Mouse (Mus musculus) lung, postnatal 4 days (tissue): ENCODE data around the gene Tepp.

Experiments
- DNase-seq, 2 experiments: peaks; one replicate each; pipeline ENCODE4 v3.0.0; 2021

The Tepp gene

GRCm38 (mm10) chr8:95331720-95332436, 21.5 kb downstream of the Tepp start, which contains the start of the genes Zfp319 and Usb1:
Gene Zfp319, minus strand, starts transcription at chr8:95331950.
Gene Usb1, plus strand, starts transcription at chr8:95332284.
- DNase-seq = peak; percentile 97

- DNase-seq = no peak
These were observed 22.3 kb downstream of the Tepp start for GRCm38 (mm10) chr8:95332437-95333199.

DNA sequence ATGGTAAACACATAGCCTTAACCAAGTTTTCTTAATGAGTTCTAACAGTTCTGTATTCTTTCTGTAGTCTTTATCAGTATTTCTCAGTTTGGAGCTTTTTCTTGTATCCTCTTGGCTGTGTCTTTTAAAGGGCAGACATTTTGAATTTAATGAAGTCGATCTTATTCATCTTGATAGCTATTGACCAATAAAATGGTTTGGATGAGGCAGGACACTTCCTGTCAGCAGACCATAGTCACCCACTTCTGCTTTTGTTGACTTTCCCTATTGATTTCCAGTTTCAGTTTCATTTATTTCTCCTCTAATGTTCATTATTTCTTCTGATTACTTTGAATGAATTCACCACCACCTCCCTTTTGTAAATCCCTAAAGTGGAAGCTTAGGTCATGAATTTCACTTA, 25.3 kb downstream of the Tepp start:
- no peak for DNase-seq

- no peak for DNase-seq
These were observed 26.0 kb downstream of the Tepp start for GRCm38 (mm10) chr8:95336363-95336762.

GRCm38 (mm10) chr8:95341721-95342120, 31.4 kb downstream of the Tepp start:
- DNase-seq = no peak

- DNase-seq = no peak
These were observed 34.3 kb downstream of the Tepp start for GRCm38 (mm10) chr8:95344668-95345067.

GRCm38 (mm10) chr8:95346643-95347545, 36.5 kb downstream of the Tepp start:
- peak; percentile 54 to 82 for DNase-seq

GRCm38 (mm10) chr8:95348356-95348755, 38.0 kb downstream of the Tepp start:
- DNase-seq = no peak

- DNase-seq = peak; percentile 77 to 87
These were observed 38.7 kb downstream of the Tepp start for GRCm38 (mm10) chr8:95348811-95349630.

- peak in 1 of 2 experiments; percentile 53 for DNase-seq
These were observed 41.1 kb downstream of the Tepp start for GRCm38 (mm10) chr8:95351461-95351860.

DNA sequence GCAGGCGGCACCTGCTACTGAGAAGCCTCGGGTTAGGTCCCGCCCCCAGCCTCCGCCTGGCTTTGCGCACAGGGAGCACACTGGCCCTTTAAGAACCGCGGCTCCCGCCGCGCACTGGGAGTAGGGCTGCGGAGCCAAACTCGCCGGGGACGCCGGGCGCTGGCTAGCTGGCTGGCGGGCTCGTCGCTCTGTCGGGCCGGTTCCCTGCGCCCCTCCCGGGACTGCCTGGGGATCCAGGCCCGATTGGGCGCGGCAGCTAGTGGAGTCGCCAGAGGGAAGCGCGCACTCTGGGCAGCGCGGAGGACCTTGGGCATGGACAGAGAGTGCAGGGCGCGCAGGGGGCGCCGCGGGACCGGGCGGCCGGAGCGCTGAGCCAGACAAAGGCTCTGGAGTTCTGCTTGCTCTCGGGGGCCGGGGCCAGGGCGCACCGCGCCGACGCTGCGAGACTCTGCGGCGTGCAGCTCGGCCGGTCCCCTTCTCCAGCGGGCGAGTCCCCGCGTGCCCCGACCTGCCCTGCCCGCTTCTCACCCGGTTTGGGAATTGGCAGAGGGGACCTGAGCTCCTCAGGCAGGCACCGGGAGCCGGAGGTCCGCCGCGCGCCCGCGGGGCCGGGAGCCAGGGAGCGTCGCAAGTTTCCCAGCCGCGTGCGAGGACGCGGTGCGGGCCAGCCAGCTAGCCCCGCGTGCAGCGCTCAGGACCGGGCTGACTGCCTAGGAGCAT, 41.9 kb downstream of the Tepp start, which contains the start of gene Mmp15:
Gene Mmp15, plus strand, starts transcription at position 118 of the 720 bp plus-strand sequence.
- peak; percentile 83 to 90 for DNase-seq

GRCm38 (mm10) chr8:95352871-95353866, 42.8 kb downstream of the Tepp start:
- DNase-seq = peak; percentile 67 to 77

DNA sequence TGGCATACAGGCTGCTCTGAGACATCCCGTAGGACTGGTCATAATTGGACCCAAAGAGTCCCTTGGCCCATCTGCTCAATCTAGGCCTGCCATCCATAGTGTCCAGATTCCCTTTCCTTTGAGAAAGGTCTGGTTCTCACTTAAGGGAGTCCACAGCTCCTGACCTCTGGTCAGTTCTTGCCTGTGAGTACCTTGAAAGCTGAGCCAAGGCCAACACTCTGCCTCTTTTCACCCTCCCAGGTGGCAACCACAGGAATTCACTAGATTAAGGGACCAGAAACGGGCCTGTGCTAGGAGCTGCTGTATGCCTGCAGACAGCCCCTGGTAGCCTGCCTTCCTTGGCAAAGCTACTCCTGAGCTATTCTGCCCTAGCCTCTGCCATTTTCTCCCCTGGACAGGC, 44.2 kb downstream of the Tepp start:
- peak in 1 of 2 experiments; percentile 34 for DNase-seq

DNA sequence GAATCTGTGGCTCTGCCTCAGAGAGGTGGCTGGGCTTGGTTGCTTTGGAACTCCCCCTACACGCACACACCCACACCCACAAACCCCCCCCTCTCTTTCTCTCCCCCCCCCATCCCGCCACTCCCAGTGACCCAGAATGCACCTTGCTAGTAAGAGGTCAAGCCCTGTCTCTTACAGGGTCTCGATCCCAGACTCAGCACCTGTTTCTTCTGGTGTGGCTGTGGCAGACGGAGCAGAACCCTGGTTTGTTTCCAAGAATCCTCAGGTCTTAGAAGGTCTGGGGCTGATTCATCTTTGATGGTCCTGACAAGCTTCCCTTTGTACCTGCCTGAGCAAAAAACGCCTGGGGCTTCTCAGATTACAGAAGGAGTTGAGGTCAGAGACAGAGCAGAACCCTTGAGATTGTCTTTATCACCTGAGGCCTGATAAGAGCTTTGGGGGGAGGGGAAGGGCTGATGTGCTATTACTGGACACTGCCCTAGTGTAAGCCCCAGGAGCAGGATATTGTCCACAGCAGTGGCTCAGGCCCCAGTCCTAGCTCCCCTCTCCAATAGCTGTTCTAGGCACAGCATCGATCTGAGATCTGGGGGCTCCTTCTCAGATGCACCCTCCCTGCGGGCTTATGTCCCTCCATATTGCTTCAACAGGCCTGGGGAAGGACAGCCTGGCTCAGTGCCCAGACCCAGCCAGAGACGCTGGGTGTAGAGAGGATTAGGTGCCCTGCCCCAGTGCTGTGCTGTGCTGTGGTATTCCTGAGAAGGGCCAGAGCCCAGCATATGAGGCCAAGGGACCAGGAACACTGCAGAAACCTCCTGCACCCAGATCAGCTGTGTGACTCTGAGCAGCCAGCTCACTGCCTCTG, 48.4 kb downstream of the Tepp start:
- peak; percentile 31 to 62 for DNase-seq

GRCm38 (mm10) chr8:95360181-95361015, 50.0 kb downstream of the Tepp start:
- no peak for DNase-seq

DNA sequence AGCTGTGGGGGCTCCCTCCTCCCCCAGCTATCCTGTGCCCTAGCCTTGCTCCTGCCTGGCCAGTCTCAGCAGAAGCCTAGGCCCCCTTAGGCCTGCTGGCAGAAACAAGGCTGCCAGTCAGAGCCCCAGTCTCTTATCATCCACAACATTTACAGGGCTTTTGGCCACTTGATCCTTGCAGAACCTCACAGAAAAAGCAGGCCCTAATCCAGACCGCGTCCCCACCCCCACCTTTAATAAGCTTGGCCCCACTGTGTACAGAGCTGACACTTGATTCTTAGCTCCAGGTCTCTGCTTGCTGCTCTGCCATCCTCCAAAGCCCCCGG, 50.6 kb downstream of the Tepp start:
- DNase-seq = no peak

DNA sequence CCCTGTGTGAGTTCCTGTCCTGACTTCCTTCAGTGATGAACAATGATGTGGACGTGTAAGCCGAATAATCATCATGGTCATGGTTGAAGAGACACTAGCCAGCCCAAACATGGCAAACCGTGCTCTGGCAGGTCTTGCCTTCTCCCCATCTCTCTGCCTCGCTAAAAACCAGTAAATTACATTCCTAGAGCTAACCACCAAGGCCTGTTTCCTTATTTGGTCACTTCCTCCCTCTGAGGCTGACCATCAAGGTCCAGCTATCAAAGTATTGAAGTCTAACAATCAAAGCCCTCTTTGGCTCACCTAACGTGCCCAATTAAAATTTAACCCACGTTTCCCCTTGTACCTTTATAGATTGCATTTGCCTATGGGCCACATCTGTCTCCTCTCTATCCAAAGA, 51.9 kb downstream of the Tepp start:
- DNase-seq = no peak

- DNase-seq = no peak
These were observed 53.5 kb downstream of the Tepp start for GRCm38 (mm10) chr8:95363849-95364248.
